Mouse (Mus musculus): Measurements from ENCODE around the gene Esp15.
"Not testable (repeated sequence)": the region's sequence is repeated elsewhere in the genome, so short reads cannot be mapped to it uniquely, and the experiment has no call there.

The Esp15 gene

GRCm38 (mm10) chr17:39640654-39641053, at the start of gene Esp15:
Gene Esp15 (plus strand): TSS chr17:39640954.
- DNase-seq (ENCODE audit: low read depth, low spot score): not testable (repeated sequence)

GRCm38 (mm10) chr17:39591550-39591949, 49.2 kb upstream of the Esp15 start:
- no peak for DNase-seq (ENCODE audit: low read depth, low spot score)
